In the genomic region with DNA sequence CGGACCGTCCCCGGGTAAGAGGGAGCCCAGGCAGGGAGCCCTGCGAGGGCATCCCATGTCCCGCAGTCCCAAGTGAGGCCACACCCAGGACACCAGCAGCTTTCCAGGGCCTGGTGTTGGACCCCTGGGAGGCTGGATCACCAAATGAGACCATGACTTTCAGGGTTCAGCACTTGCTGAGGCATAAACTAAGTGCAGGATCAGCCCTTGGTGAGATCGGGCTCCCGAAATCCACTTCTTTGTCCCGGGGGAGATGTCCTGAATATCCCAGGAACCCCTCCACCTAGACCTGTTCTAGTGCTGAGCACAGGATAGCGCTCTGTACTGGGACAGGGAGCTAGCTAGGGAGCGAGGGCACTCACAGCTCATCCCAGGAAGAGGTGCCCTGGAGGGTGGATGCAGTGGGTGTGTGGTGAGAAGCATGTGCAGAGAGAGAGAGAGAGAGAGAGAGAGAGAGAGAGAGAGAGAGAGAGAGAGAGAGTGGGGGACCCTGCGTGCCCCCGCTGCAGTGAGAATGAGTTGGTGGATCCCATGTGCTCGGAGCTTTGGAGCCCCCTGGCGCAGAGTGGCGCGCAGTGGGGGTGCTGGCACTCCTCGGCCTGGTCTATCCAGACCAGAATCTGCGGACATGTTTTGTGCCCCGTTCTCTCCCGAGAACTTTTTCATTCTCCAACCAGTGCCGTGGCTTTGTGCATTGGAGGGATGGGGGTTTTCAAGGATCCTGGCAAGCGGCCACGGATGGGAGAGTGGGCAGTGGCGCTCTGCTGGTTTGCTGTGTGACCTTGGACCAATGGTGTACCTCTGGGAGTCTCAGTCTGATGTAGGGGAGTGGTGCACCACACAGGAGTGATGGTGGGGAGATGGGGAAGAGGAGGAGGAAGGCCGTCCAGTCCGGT, we compare ENCODE assay signal across 9 mouse cellular contexts.
DNase-seq lines count a peak whose midpoint lies in the region; ATAC-seq lines count a peak whose summit lies in the region.
"Had no signal": no experiment of that assay in that cellular context is flagged by ENCODE, and none has a peak within 500 bp of the region (broad histone marks: within the 10 kb centered on the region; RNA-seq: fewer than 3 reads in every experiment).

No protein-coding gene starts in this region.

- H3K4me2 ChIP-seq in heart, embryonic 15.5 days, result peak overlapping the region; percentile 95
- H3K4me2 ChIP-seq in forebrain, embryonic 14.5 days (ENCODE audit: low read length), result peak overlapping the region; percentile 99

- H3K4me1 ChIP-seq in heart, embryonic 15.5 days (replicated peaks), result peaks cover 20% of the 10 kb centered on the region
- H3K4me1 ChIP-seq in forebrain, embryonic 14.5 days (ENCODE audit: control insufficient read depth, insufficient read depth, low read length), result peaks cover 8% of the 10 kb centered on the region
- H3K4me1 ChIP-seq in midbrain, embryonic 10.5 days, result peaks cover 83% of the 10 kb centered on the region

- no peak for ATAC-seq in heart, embryonic 15.5 days (replicated peaks; ENCODE audit: insufficient number of reproducible peaks, insufficient read depth, low FRiP score, low read depth)
- ATAC-seq in forebrain, embryonic 14.5 days, result peak; percentile 38
- no peak for ATAC-seq in activated CD4-positive, CD25-positive, alpha-beta regulatory T cell, adult 4 months

- H3K27me3 ChIP-seq in heart, embryonic 15.5 days, result peaks cover 82% of the 10 kb centered on the region
- peaks cover 15% of the 10 kb centered on the region; the same call in 1 of the 2 replicates for H3K27me3 ChIP-seq in forebrain, embryonic 14.5 days (replicated peaks; ENCODE audit: control insufficient read depth, insufficient read depth, low read length)
- peaks cover 91% of the 10 kb centered on the region for H3K27me3 ChIP-seq in midbrain, embryonic 10.5 days (ENCODE audit: low read depth, poor library complexity, severe bottlenecking)

- no peak overlapping the region for H3K27ac ChIP-seq in heart, embryonic 15.5 days
- H3K27ac ChIP-seq in forebrain, embryonic 14.5 days (ENCODE audit: low read depth, low read length), result no peak overlapping the region
- peak overlapping the region; percentile 93 for H3K27ac ChIP-seq in midbrain, embryonic 10.5 days (replicated peaks)

- 21% methylated on average over 26 of the region's 26 CpGs for WGBS in heart, embryonic 15.5 days
- 12% methylated on average over 26 of the region's 26 CpGs for WGBS in forebrain, embryonic 14.5 days
- WGBS in midbrain, embryonic 10.5 days, result 8% methylated on average over 26 of the region's 26 CpGs

- peak overlapping the region; percentile 54 for H3K4me3 ChIP-seq in heart, embryonic 15.5 days
- peak overlapping the region; percentile 52 for H3K4me3 ChIP-seq in forebrain, embryonic 14.5 days (ENCODE audit: low read depth, low read length)
- peak overlapping the region; percentile 71 for H3K4me3 ChIP-seq in midbrain, embryonic 10.5 days

- no peaks in the 10 kb centered on the region for H3K9me3 ChIP-seq in heart, embryonic 15.5 days (replicated peaks)
- no peaks in the 10 kb centered on the region for H3K9me3 ChIP-seq in forebrain, embryonic 14.5 days (replicated peaks; ENCODE audit: control insufficient read depth, low read length)
- H3K9me3 ChIP-seq in midbrain, embryonic 10.5 days (replicated peaks), result no peaks in the 10 kb centered on the region
- H3K9me3 ChIP-seq: G1E had no signal

- no peaks in the 10 kb centered on the region for H3K36me3 ChIP-seq in heart, embryonic 15.5 days
- no peaks in the 10 kb centered on the region for H3K36me3 ChIP-seq in forebrain, embryonic 14.5 days (ENCODE audit: control insufficient read depth, insufficient read depth, low read length)
- no peaks in the 10 kb centered on the region for H3K36me3 ChIP-seq in midbrain, embryonic 10.5 days
- H3K36me3 ChIP-seq: G1E had no signal

- peak overlapping the region; percentile 44 for H3K9ac ChIP-seq in heart, embryonic 15.5 days
- H3K9ac ChIP-seq in forebrain, embryonic 14.5 days (ENCODE audit: low read length), result peak overlapping the region; percentile 67

- DNase-seq in heart, postnatal 36 days, result no peak
- DNase-seq in R1 (ENCODE audit: low read depth, low spot score), result peak; percentile 25
- DNase-seq in forebrain, embryonic 14.5 days (ENCODE audit: low spot score), result peak; percentile 43
- DNase-seq in midbrain, embryonic 10.5 days (ENCODE audit: low spot score), result peak; percentile 52
- DNase-seq in spleen, postnatal 36 days (ENCODE audit: low spot score in 2 of 2), result no peak
- DNase-seq in adrenal gland, postnatal 25 days, result no peak

- intact Hi-C loops in heart, postnatal 36 days (cut with DNase I), result loop anchor here (5.0 kb wide), 1 partner anchor 72 kb away; no protein-coding TSS in a partner anchor

Comparison
In these comparisons a context has a peak if more than half of its experiments do, and no peak if none do; other contexts are left out.
1. DNase-seq: peak in R1 (single experiment), forebrain, embryonic 14.5 days (single experiment) and midbrain, embryonic 10.5 days (single experiment); none in heart, postnatal 36 days (0 of 2), spleen, postnatal 36 days (0 of 2) and adrenal gland, postnatal 25 days (single experiment).
2. Peak in every context shown above with its lines, with median percentiles within 50 percentile points of each other: H3K4me3 ChIP-seq.